Mouse (Mus musculus) lung, adult 2 months (tissue): ENCODE measurements around the gene Krtap3-2. TPM values are rescaled to one million over a fixed set of nuclear protein-coding genes. Genes with fewer than 3 reads are reported as not detected.
"Not testable (repeated sequence)": the region's sequence is repeated elsewhere in the genome, so short reads cannot be mapped to it uniquely, and the experiment has no call there.

Experiments used
- DNase-seq: peaks from one replicate; pipeline ENCODE4 v3.0.0; 2022
- H3K4me1 ChIP-seq: fragments of 200-500 bp; 2 replicates; pipeline ENCODE4 v1.6.1; 2011; ENCODE audit warnings: low read length; ENCODE audit not compliant: control insufficient read depth, insufficient read depth
- H3K4me3 ChIP-seq: fragments of 200-500 bp; replicated peaks from 2 replicates; pipeline ENCODE3; 2011; ENCODE audit warnings: low read depth, mild to moderate bottlenecking, control low read depth, low read length; ENCODE audit errors: extremely low read depth
- CTCF ChIP-seq: fragments of 200-500 bp; IDR thresholded peaks from 2 replicates; pipeline ENCODE4 v1.5.1; 2011; ENCODE audit warnings: mild to moderate bottlenecking, low read length, control low read depth; ENCODE audit not compliant: insufficient read depth
- POLR2A ChIP-seq: fragments of 200-500 bp; IDR thresholded peaks from 2 replicates; pipeline ENCODE4 v1.6.1; 2011; ENCODE audit warnings: low read depth, mild to moderate bottlenecking, control low read depth, low read length, borderline replicate concordance; ENCODE audit errors: extremely low read depth
- WGBS: fragments of 180-500 bp; shearing (Covaris S2); methylation state at CpG from one replicate; pipeline ENCODE4 v1.1.7; 2018; 5-methylcytosine and 5-hydroxymethylcytosine counted together
- polyA plus RNA-seq: library from polyadenylated mRNA; depleted of rRNA; stranded (reverse); fragments of >200 nt; gene quantifications from 2 replicates; pipeline ENCODE4 v1.2.3, GENCODE M21; 2012; rRNA removed

Gene Krtap3-2
- 8.7 TPM in 1 of 2 replicates, not detected in the other for polyA plus RNA-seq

- DNase-seq: no peak
- WGBS: 66% methylated on average over 2 of the region's 2 CpGs
- no peak for TF ChIP-seq CTCF
- Histone ChIP-seq H3K4me1 (no peaks in the 10 kb centered on the region), H3K4me3 (no peak within 1 kb of the TSS)
Observed at GRCm38 (mm10) chr11:99556753-99557152, at the start of gene Krtap3-2. Gene Krtap3-2, minus strand, starts transcription at chr11:99556853.

DNA sequence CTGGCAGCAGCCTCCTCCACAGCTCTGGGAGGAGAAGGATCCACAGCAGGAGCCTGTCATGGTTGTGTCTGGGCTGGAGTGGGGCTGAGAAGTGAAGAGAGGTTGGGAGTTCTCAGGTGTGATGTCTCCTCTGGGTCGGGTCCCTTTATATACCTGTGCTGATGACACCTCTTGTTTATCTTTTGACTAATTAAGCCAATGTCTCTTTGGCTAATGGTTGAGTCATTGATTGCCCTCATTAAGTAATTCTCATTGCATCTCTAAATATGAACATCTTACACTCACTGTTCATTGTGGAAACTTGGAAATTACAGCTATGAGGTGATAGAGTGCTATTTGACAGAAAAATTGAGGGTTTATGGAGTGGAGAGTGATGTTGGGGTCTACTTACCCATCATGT is 46.6 kb upstream of the Krtap3-2 start, which contains the start of gene Gm11938:
Gene Gm11938 (minus strand): TSS at position 101 of the 400 bp plus-strand sequence.
- WGBS: 48% methylated on average over 1 of the region's 1 CpGs
- DNase-seq, H3K4me1 ChIP-seq, H3K4me3 ChIP-seq: not testable (repeated sequence)

GRCm38 (mm10) chr11:99597742-99598141 is 41.1 kb upstream of the Krtap3-2 start, which contains the start of gene Krtap9-3:
Gene Krtap9-3, minus strand, starts transcription at chr11:99598105.
- DNase-seq: not testable (repeated sequence)
- 71% methylated on average over 6 of the region's 6 CpGs for WGBS

GRCm38 (mm10) chr11:99590981-99591380 is 34.3 kb upstream of the Krtap3-2 start, which contains the start of gene Krtap1-3:
Gene Krtap1-3, minus strand, starts transcription at chr11:99591339.
- TF ChIP-seq POLR2A: no peak
- no peak for TF ChIP-seq CTCF
- Histone ChIP-seq H3K4me3 (no peak within 1 kb of the TSS), H3K4me1 (no peaks in the 10 kb centered on the region)
- 76% methylated on average over 6 of the region's 6 CpGs for WGBS
- no peak for DNase-seq

More at GRCm38 (mm10) chr11:99597742-99598141, 41.1 kb upstream of the Krtap3-2 start, which contains the start of gene Krtap9-3:
- not testable (repeated sequence) for H3K4me1 ChIP-seq, H3K4me3 ChIP-seq

DNA sequence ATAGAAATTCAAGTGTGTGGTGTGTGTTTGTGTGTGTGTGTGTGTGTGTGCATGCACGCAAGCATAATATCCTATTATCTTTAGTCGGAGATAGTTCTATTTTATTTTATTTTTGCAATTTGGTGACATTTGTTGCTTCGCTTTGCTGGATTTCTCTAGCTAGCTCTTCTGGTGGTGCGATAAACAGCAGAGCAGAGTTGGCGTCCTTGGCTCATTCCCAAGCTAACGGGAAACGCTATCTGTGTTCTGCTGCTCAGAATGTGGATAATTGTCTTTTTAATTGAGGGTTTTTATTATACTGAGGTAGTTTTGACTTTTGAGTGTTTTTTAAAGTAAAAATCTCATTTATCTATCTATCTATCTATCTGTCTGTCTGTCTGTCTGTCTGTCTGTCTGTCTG is 28.4 kb upstream of the Krtap3-2 start:
- DNase-seq: no peak
- Histone ChIP-seq H3K4me1 (no peaks in the 10 kb centered on the region), H3K4me3 (no peak overlapping the region)
- 78% methylated on average over 7 of the region's 7 CpGs for WGBS
- TF ChIP-seq CTCF (no peak), POLR2A (no peak)

DNA sequence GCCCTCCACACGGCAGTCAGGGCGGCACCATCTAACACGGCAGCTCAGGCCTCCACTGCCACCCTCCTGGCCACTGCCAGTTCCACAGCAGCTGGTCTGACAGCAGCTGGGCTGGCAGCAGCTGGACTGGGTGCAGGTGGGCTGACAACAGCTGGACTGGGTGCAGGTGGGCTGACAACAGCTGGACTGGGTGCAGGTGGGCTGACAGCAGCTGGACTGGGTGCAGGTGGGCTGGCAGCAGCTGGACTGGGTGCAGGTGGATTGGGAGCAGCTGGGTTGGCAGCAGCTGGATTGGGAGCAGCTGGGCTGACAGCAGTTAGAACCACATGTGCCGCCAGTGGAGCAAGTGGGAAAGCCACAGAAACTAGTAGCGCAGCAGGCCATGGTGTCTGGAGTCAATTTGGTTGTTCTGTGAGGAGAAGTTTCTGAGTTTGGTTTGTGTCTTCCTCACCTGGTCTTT is 26.6 kb upstream of the Krtap3-2 start, which contains the start of gene Krtap1-4:
Gene Krtap1-4 (minus strand): TSS at position 410 of the 460 bp plus-strand sequence.
- Histone ChIP-seq H3K4me3 (no peak within 1 kb of the TSS), H3K4me1 (no peaks in the 10 kb centered on the region)
- TF ChIP-seq CTCF: no peak
- TF ChIP-seq POLR2A: no peak
- WGBS: 75% methylated on average over 5 of the region's 5 CpGs
- DNase-seq: no peak

DNA sequence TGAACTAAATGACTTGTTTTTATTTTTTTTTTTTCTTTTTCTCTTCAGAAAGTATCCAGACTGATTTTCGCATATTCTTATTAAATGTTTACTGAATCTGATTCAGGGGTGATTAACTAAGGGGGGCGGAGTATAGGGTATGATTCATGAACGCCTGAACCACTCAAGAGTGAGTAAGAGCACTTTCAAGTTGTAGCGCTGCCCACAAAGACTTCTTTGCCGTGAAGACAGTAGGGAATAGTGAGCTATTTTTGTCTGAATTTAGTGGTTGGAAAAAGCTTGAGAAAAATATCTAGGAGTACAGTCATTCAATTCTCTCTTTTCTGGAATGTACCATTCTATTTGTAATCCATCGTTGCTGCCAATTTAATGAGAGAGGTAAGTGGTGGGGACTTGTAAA is 24.9 kb upstream of the Krtap3-2 start:
- H3K4me1 ChIP-seq: no peaks in the 10 kb centered on the region
- DNase-seq: no peak
- H3K4me3 ChIP-seq: no peak overlapping the region
- 69% methylated on average over 6 of the region's 6 CpGs for WGBS
- TF ChIP-seq CTCF (no peak), POLR2A (no peak)

- no peak for TF ChIP-seq CTCF
- no peak for TF ChIP-seq POLR2A
- DNase-seq: no peak
- whole genome bisulfite sequencing: 79% methylated on average over 5 of the region's 5 CpGs
- Histone ChIP-seq H3K4me3 (no peak overlapping the region), H3K4me1 (no peaks in the 10 kb centered on the region)
Observed at GRCm38 (mm10) chr11:99581051-99581450, 24.4 kb upstream of the Krtap3-2 start.

- no peak for TF ChIP-seq POLR2A
- no peak for TF ChIP-seq CTCF
- Histone ChIP-seq H3K4me1 (no peaks in the 10 kb centered on the region), H3K4me3 (no peak within 1 kb of the TSS)
- WGBS: 72% methylated on average over 6 of the region's 6 CpGs
- no peak for DNase-seq
Observed at GRCm38 (mm10) chr11:99580636-99581035, 24.0 kb upstream of the Krtap3-2 start, which contains the start of gene Krtap1-5. Gene Krtap1-5, minus strand, starts transcription at chr11:99581016.

DNA sequence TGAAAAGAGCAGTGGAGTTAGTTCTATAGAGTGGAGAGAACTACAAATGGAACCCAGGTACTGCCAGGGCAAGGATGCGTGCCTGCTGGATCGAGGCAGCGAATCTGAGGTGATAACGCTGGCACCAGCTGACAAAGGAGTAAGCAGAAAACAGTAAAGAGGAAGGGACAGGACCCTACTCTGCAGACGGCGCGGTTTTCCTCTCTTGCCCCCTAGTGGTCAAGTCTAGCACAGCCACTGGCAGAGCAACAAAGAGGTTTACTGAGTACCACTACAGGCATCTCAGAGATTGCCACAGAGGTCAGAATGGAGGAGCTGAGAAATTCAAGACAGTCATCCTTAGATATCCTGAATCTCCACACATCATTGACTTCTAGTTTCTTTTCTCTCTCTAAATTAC is 17.5 kb upstream of the Krtap3-2 start:
- Histone ChIP-seq H3K4me1 (no peaks in the 10 kb centered on the region), H3K4me3 (no peak overlapping the region)
- peak; percentile 72 for DNase-seq
- TF ChIP-seq CTCF (peak; percentile 71), POLR2A (no peak)
- 0% methylated on average over 7 of the region's 7 CpGs for WGBS
